Mouse (Mus musculus) liver, postnatal 0 days (tissue): ENCODE measurements around the gene Sh2b1. TPM values are rescaled to one million over a fixed set of nuclear protein-coding genes. Genes with fewer than 3 reads are reported as not detected.

ENCODE experiments used
- ATAC-seq: fragments of 200-750 bp; cut with Nextera tagmentation; 2 replicates; pipeline ENCODE4 v1.8.0; 2017; ENCODE audit warnings: mild to moderate bottlenecking, moderate library complexity
- DNase-seq: peaks from one replicate; pipeline ENCODE4 v3.0.0-alpha.2; 2016
- H3K27ac ChIP-seq: fragments of 300-500 bp; sonication (generic); 2 replicates; pipeline ENCODE4 v1.5.1; 2014; ENCODE audit warnings: antibody characterized with exemption, moderate library complexity, mild to moderate bottlenecking, low read depth
- H3K27me3 ChIP-seq: fragments of 300-500 bp; sonication (generic); 2 replicates; pipeline ENCODE4 v1.6.1; 2014; ENCODE audit warnings: low read length, control low read depth, mixed read lengths; ENCODE audit not compliant: insufficient read depth
- H3K36me3 ChIP-seq: fragments of 300-500 bp; sonication (generic); replicated peaks from 2 replicates; pipeline ENCODE4 v1.6.1; 2014; ENCODE audit warnings: mild to moderate bottlenecking, control low read depth, low read length, moderate library complexity, mixed read lengths; ENCODE audit not compliant: insufficient read depth
- H3K4me1 ChIP-seq: fragments of 300-500 bp; sonication (generic); 2 replicates; pipeline ENCODE4 v1.6.1; 2014; ENCODE audit warnings: antibody characterized with exemption, mild to moderate bottlenecking, control low read depth; ENCODE audit not compliant: insufficient read depth
- H3K4me2 ChIP-seq: fragments of 300-500 bp; sonication (generic); 2 replicates; pipeline ENCODE4 v1.6.1; 2014; ENCODE audit warnings: low read depth, mild to moderate bottlenecking, low read length, moderate library complexity, mixed read lengths
- H3K4me3 ChIP-seq: fragments of 300-500 bp; sonication (generic); 2 replicates; pipeline ENCODE4 v1.5.1; 2014; ENCODE audit warnings: low read depth, low read length
- H3K9ac ChIP-seq: fragments of 300-500 bp; sonication (generic); replicated peaks from 2 replicates; pipeline ENCODE4 v1.6.1; 2014; ENCODE audit warnings: mild to moderate bottlenecking, moderate library complexity
- H3K9me3 ChIP-seq: fragments of 300-500 bp; sonication (generic); 2 replicates; pipeline ENCODE4 v1.6.1; 2016; ENCODE audit warnings: mild to moderate bottlenecking, control low read depth, low read length, mixed read lengths
- CTCF ChIP-seq: sonication (generic); IDR thresholded peaks from 2 replicates; pipeline ENCODE4 v1.5.1; 2016; ENCODE audit warnings: antibody characterized with exemption, low read depth
- EP300 ChIP-seq: IDR thresholded peaks from 2 replicates; pipeline ENCODE4 v1.6.1; 2016; ENCODE audit warnings: antibody characterized with exemption, low read depth, mild to moderate bottlenecking
- WGBS: fragments of 180-500 bp; shearing (Covaris S2); extraction: QIAGEN DNeasy Blood & Tissue Kit; methylation state at CpG from one replicate; pipeline ENCODE4 v1.1.7; 2014; ENCODE audit not compliant: insufficient replicate concordance; 5-methylcytosine and 5-hydroxymethylcytosine counted together
- polyA plus RNA-seq: library from polyadenylated mRNA; unstranded; fragments of >200 nt; fragmentation: Nextera tagmentation; extraction: Ambion mirVana; gene quantifications from 2 replicates; pipeline ENCODE4 v1.2.1, GENCODE M21; 2015

The Sh2b1 gene
- polyA plus RNA-seq, 1 experiment from 2014 or later: 13.7 TPM

DNA sequence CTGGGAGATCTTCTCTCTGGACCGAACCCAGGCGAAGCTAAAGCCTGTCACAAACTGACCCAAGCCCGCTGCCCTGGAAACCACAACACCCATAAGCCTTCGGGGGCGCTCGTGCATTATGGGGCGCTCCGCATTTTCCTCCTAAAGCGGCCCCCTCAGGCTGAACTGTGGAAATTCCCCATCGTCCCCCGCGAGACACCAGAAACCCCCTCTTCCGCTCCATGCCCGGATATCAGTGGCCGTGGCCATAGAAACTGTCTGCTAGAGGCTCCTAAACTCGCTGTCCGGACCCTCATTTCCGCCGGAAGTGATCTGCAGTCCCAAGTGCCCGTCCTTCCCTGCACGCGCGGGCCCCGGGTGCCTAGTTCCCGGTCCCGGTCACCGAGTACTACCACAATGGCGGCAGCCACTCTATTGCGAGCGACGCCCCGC lies 11.8 kb upstream of the Sh2b1 start, which contains the start of gene Tufm:
Tufm (plus strand) TSS at position 310 of the 432 bp plus-strand sequence.
- WGBS: 2% methylated on average over 32 of the region's 32 CpGs
- Histone ChIP-seq H3K27ac (peak within 1 kb of the TSS; percentile 80), H3K4me1 (peaks cover 14% of the 10 kb centered on the region)

DNA sequence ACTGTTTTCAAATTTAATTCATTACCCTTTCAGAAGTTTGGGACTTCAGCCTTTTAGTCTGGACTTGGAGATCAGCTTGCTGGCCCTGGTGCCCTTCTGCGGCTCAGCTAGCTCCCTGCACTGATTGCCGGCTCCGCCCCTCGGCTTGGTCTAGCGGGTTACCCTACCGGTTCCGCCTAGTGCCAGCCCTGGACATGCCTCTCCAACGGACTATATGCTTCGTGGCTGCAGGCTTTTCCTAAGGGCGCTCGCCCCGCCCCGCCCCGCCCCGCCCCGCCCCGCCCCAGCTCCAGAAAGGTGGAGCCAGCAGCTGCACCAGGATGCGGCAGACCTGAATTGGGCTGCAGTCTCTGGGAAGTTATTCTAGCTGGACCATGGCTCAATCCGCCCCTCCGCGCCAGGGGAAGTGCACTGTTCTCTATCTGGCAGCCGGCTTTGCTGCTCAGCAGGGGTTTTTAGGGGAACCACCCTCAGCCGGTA lies 7.2 kb upstream of the Sh2b1 start:
- Histone ChIP-seq H3K27me3 (no peaks in the 10 kb centered on the region), H3K4me3 (peak overlapping the region; percentile 29), H3K4me2 (peak overlapping the region; percentile 75), H3K9me3 (no peaks in the 10 kb centered on the region), H3K36me3 (no peaks in the 10 kb centered on the region), H3K27ac (peak overlapping the region; percentile 58), H3K9ac (peak overlapping the region; percentile 42; the same call in 1 of the 2 replicates), H3K4me1 (peaks cover 8% of the 10 kb centered on the region; the same call in 1 of the 2 replicates)
- DNase-seq (peak; percentile 89), ATAC-seq (peak; percentile 79)
- under 1% methylated on average over 21 of the region's 23 CpGs for WGBS
- TF ChIP-seq EP300: no peak
- no peak for TF ChIP-seq CTCF

More for the DNA sequence above, 11.8 kb upstream of the Sh2b1 start, which contains the start of gene Tufm:
- H3K4me3 ChIP-seq: peak within 1 kb of the TSS; percentile 70
- peaks cover 23% of the 10 kb centered on the region for H3K36me3 ChIP-seq
- peak; percentile 93 for ATAC-seq
- no peaks in the 10 kb centered on the region for H3K9me3 ChIP-seq
- H3K4me2 ChIP-seq: peak within 1 kb of the TSS; percentile 89
- H3K27me3 ChIP-seq: no peaks in the 10 kb centered on the region
- TF ChIP-seq EP300: peak; percentile 81; the same call in 1 of the 2 replicates
- TF ChIP-seq CTCF: peak; percentile 63
- H3K9ac ChIP-seq: peak within 1 kb of the TSS; percentile 67
- peak; percentile 92 for DNase-seq

DNA sequence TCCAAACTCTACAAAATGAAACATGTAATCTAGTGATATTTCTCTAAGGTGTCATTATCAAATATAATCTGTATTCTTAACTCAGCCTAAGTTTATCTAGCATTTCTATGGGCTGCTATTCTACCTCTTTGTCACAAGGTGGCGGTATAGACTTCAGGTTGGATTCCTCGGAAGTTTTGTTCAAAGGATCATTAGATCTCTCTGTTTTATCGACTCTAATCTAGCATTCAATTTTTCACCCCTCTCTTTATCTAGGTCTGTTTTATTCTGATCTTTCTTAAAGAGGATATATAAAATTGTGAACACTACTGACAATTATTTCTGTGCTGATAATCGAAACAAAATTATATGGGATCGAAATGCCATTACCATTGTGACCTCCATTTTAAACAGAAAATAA lies 6.5 kb upstream of the Sh2b1 start:
- Histone ChIP-seq H3K4me3 (peak overlapping the region; percentile 29; the same call in 1 of the 2 replicates), H3K27me3 (no peaks in the 10 kb centered on the region), H3K4me1 (peaks cover 6% of the 10 kb centered on the region; the same call in 1 of the 2 replicates), H3K4me2 (peak overlapping the region; percentile 75), H3K9ac (no peak overlapping the region), H3K36me3 (no peaks in the 10 kb centered on the region), H3K9me3 (no peaks in the 10 kb centered on the region), H3K27ac (no peak overlapping the region)
- DNase-seq (no peak), ATAC-seq (no peak)
- peak; percentile 85 for TF ChIP-seq CTCF
- no peak for TF ChIP-seq EP300
- 23% methylated on average over 5 of the region's 5 CpGs for WGBS

DNA sequence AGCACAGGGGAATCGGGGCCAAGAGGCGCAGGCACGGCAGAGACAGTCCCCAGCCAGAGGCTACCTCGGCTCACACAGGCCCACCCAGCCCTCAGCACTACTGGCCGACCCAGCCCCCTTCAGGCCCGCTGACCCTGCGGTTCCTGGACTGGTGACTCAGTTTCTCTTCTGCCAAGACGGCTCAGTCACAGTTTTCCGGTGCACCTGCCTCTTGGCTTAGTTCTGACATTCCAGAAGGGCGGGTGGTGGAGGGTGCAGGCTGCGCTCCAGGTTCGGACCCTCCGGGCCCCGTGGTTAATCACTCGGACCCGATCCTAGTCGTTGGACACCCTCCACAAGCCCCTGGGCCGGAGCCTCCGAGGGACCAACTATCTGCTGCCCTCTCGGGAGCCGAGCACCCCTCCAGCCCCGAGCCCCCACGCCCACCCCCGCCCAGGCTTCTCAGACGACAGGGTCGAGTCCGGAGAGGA lies 703 bp downstream of the Sh2b1 start:
- peak overlapping the region; percentile 90 for H3K4me3 ChIP-seq
- no peaks in the 10 kb centered on the region for H3K9me3 ChIP-seq
- peaks cover 37% of the 10 kb centered on the region for H3K4me1 ChIP-seq
- DNase-seq (no peak), ATAC-seq (no peak)
- peak overlapping the region; percentile 98 for H3K4me2 ChIP-seq
- TF ChIP-seq CTCF (no peak), EP300 (no peak)
- peak overlapping the region; percentile 83 for H3K9ac ChIP-seq
- peaks cover 16% of the 10 kb centered on the region for H3K36me3 ChIP-seq
- no peaks in the 10 kb centered on the region for H3K27me3 ChIP-seq
- whole genome bisulfite sequencing: 2% methylated on average over 26 of the region's 27 CpGs
- peak overlapping the region; percentile 98 for H3K27ac ChIP-seq

DNA sequence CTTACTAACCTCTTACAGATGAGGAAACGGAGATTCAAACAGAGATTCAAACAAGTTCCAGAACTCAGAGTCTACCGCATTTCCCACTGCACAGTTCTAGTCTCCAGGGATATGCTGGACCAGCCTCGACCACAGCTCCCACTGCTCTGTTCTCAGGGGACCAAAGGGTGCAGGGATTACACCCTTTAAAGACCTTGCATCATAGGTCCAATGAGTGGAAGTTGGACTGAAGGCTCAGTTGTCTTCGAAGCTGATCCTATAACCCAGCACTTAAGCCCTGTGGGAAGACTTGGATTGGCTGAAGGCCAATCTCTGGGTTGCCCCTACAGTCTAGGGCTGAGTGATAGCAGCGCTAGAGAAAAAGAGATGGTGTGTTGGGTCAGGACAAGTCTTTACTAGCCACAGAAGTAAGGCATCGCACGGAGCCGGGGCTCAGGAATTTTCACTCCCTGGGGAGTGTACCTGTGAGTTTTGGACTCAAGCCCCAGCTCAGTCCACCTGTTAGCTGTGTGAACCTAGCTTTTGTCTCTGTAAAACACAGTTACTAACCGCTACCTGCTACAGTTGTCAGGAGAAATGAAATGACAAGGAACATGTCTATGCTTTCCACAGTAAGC lies 1.6 kb downstream of the Sh2b1 start:
- Histone ChIP-seq H3K36me3 (peaks cover 25% of the 10 kb centered on the region), H3K4me1 (peaks cover 37% of the 10 kb centered on the region), H3K27me3 (no peaks in the 10 kb centered on the region), H3K4me3 (peak overlapping the region; percentile 90), H3K9ac (peak overlapping the region; percentile 83), H3K4me2 (peak overlapping the region; percentile 98), H3K27ac (peak overlapping the region; percentile 98), H3K9me3 (no peaks in the 10 kb centered on the region)
- no peak for TF ChIP-seq CTCF
- no peak for TF ChIP-seq EP300
- ATAC-seq (no peak), DNase-seq (no peak)
- 68% methylated on average over 9 of the region's 9 CpGs for WGBS

DNA sequence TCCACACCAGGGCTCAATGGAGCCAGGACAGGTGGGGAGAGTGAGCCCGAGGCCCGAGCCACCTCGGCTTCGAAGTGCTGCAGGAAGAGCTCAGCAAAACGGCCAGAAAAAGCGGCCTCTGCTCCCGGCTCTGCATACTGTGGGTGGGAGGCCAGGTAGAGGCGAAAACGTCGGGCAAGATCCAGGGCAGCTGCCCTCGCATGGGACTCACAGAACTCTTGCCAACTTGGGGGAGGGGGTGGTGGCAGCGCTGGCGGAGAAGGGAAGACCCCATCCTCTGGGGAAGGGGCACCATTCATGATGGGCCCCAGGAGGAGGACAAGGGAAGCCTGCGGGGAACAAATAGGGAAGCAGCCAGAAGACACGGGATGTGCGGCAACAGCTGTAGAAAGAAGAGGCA lies 2.5 kb downstream of the Sh2b1 start:
- ATAC-seq: no peak
- TF ChIP-seq EP300 (no peak), CTCF (no peak)
- no peak for DNase-seq
- Histone ChIP-seq H3K27me3 (no peaks in the 10 kb centered on the region), H3K27ac (peak overlapping the region; percentile 98), H3K9ac (no peak overlapping the region; the same call in 1 of the 2 replicates), H3K36me3 (peaks cover 33% of the 10 kb centered on the region), H3K9me3 (no peaks in the 10 kb centered on the region), H3K4me2 (peak overlapping the region; percentile 98), H3K4me3 (peak overlapping the region; percentile 90), H3K4me1 (peaks cover 37% of the 10 kb centered on the region)
- 47% methylated on average over 16 of the region's 16 CpGs for WGBS
